Mouse (Mus musculus) G1E (cell line): ENCODE data around the gene Vps26b. TPM values are rescaled to one million over a fixed set of nuclear protein-coding genes. Genes with fewer than 3 reads are reported as not detected.

ENCODE experiments used
- ATAC-seq: 2 replicates; pipeline ENCODE4 v1.8.0; 2016; ENCODE audit warnings: mild to moderate bottlenecking; ENCODE audit not compliant: insufficient number of reproducible peaks, poor library complexity, low FRiP score, severe bottlenecking; ENCODE audit errors: extremely low read depth
- DNase-seq: peaks from one replicate; pipeline ENCODE4 v3.0.0; 2012; ENCODE audit warnings: low spot score
- H3K27me3 ChIP-seq: 2 replicates; pipeline ENCODE4 v1.6.1; 2012; ENCODE audit warnings: mild to moderate bottlenecking, low read length, inconsistent platforms; ENCODE audit not compliant: insufficient read depth
- H3K36me3 ChIP-seq: replicated peaks from 2 replicates; pipeline ENCODE3; 2012; ENCODE audit warnings: mild to moderate bottlenecking, inconsistent platforms
- H3K4me1 ChIP-seq: 2 replicates; pipeline ENCODE4 v1.6.1; 2012; ENCODE audit warnings: low read depth, low read length, inconsistent platforms, mixed read lengths; ENCODE audit not compliant: insufficient read depth
- H3K4me3 ChIP-seq: 2 replicates; pipeline ENCODE4 v1.5.1; 2012; ENCODE audit warnings: low read depth, mild to moderate bottlenecking, inconsistent platforms, low read length, moderate library complexity, mixed read lengths
- H3K9me3 ChIP-seq: replicated peaks from 2 replicates; pipeline ENCODE4 v1.6.1; 2012; ENCODE audit warnings: inconsistent platforms
- CTCF ChIP-seq: IDR thresholded peaks from 2 replicates; pipeline ENCODE4 v1.5.1; 2012; ENCODE audit warnings: low read depth, low read length, inconsistent platforms, mixed read lengths
- GATA1 ChIP-seq: IDR thresholded peaks from 2 replicates; pipeline ENCODE4 v1.6.1; 2012; ENCODE audit warnings: borderline replicate concordance, low read length, inconsistent platforms, mixed read lengths
- GATA2 ChIP-seq: IDR thresholded peaks from 2 replicates; pipeline ENCODE4 v1.6.1; 2012; ENCODE audit warnings: low read depth, low read length, inconsistent platforms, borderline replicate concordance
- POLR2AphosphoS5 ChIP-seq: IDR thresholded peaks from 2 replicates; pipeline ENCODE4 v1.6.1; 2012; ENCODE audit warnings: low read depth, low read length, inconsistent platforms; ENCODE audit not compliant: insufficient replicate concordance
- TAL1 ChIP-seq: conservative IDR thresholded peaks from 2 replicates; pipeline ENCODE4 v1.6.1; 2012; ENCODE audit warnings: low read depth, low read length, inconsistent platforms, mixed read lengths
- polyA plus RNA-seq: library from polyadenylated mRNA; stranded (reverse); fragments of >175 nt; gene quantifications from 2 replicates; pipeline ENCODE4 v1.2.3, GENCODE M21; 2012
- total RNA-seq, 2 experiments: library from RNA; stranded (forward) in 1 of 2; stranded (reverse) in 1 of 2; fragments of 200-1000 nt in 1 of 2; fragments of >200 nt in 1 of 2; fragmentation: Nextera tagmentation in 1 of 2; gene quantifications; 2 replicates each; pipeline ENCODE4 v1.2.3; 2014 to 2017

Vps26b gene
- total and polyA plus RNA-seq, 3 experiments = 31.4 to 76.8 (median 32.7) TPM

DNA sequence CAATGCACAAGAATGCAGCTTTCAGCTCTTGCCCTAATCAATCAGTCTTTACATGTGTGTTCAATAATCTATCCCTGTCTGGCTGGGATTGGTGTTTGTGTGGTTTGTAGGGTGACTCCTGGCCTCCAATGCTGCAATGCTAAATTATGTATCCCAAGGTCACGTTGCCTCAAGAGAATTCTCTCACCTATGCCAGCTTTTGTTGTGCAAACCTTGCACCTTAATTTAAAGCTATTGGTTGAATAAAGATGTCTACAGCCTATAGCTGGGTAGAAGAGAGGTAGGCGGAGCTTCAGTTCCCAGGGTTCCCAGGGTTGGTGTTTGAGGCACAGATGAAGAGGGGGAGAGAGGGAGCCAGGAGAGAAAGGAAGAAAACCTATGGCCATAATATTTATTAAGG, 32.4 kb downstream of the Vps26b start:
- Histone ChIP-seq H3K27me3 (no peaks in the 10 kb centered on the region), H3K4me1 (peaks cover 29% of the 10 kb centered on the region), H3K36me3 (peaks cover 26% of the 10 kb centered on the region), H3K4me3 (no peak overlapping the region), H3K9me3 (no peaks in the 10 kb centered on the region)
- DNase-seq (no peak), ATAC-seq (no peak)
- TF ChIP-seq CTCF (no peak), GATA1 (no peak), TAL1 (no peak), GATA2 (no peak), POLR2AphosphoS5 (no peak)

DNA sequence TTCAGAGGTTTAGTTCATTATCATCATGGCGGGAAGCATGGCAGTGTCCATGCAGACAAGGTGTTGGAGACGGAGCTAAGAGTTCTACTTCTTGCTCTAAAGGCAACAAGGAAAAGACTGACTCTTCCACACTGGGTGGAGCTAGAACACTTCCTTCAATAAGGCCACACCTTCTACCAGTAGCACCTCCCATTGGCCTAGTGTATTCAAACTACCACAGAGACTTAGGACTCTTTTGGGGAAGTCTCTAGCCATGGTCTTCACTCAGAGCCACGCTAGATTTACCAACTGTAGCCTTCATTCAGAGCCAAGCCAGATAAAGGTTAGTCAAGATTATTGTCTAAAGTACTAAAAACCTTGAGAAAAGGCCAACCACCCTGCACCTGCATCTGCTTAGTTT, 32.8 kb downstream of the Vps26b start:
- H3K27me3 ChIP-seq = no peaks in the 10 kb centered on the region
- H3K4me1 ChIP-seq = peaks cover 29% of the 10 kb centered on the region
- DNase-seq (no peak), ATAC-seq (no peak)
- no peaks in the 10 kb centered on the region for H3K9me3 ChIP-seq
- H3K36me3 ChIP-seq = peaks cover 29% of the 10 kb centered on the region
- no peak overlapping the region for H3K4me3 ChIP-seq
- no peak for TF ChIP-seq GATA2
- TF ChIP-seq TAL1 = no peak
- TF ChIP-seq GATA1 = no peak
- no peak for TF ChIP-seq POLR2AphosphoS5
- no peak for TF ChIP-seq CTCF

DNA sequence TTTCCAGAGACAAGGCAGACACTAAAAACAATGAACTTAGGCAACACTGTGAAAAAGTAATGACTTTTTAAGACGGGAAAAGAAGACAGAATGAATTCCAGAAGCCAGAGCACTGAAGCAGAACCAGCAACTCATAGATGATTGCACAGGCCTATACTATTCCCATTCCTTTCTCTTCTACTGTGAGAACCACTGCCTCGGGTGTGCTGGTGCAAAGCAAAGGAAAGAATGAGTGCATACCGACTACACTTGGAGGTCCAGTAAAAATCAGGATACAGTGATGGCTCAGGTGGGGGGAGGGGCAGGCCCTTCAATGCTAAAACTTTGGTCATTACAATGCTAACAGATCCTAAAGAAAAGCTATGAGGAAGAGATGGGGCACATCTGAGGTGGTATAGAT, 36.0 kb downstream of the Vps26b start:
- no peak for ATAC-seq
- Histone ChIP-seq H3K4me1 (peaks cover 13% of the 10 kb centered on the region), H3K27me3 (no peaks in the 10 kb centered on the region), H3K36me3 (peaks cover 49% of the 10 kb centered on the region), H3K4me3 (no peak overlapping the region), H3K9me3 (no peaks in the 10 kb centered on the region)
- DNase-seq = no peak
- TF ChIP-seq TAL1 (no peak), POLR2AphosphoS5 (no peak), GATA1 (no peak), CTCF (no peak), GATA2 (no peak)

DNA sequence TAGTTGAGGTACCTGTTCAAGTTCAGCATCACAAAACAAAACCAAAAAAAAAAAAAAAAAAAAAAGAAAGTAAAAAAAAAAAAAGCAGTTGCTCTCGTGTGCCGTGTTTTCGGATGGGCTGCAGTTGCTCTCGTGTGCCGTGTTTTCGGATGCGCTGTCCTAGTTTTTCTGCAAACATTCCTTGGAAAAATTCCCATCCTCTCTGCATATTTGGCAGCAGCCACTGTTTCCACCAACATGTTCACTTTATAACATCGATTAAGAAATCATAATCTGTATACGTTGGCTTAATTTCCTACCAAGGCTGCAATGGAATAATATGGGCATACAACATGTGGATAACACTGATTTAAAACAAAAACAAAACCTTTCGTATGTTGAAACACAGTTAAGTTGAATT, 36.7 kb downstream of the Vps26b start:
- Histone ChIP-seq H3K4me1 (peaks cover 11% of the 10 kb centered on the region), H3K4me3 (no peak overlapping the region), H3K27me3 (no peaks in the 10 kb centered on the region), H3K36me3 (peaks cover 50% of the 10 kb centered on the region), H3K9me3 (no peaks in the 10 kb centered on the region)
- DNase-seq (no peak), ATAC-seq (no peak)
- TF ChIP-seq GATA2 (no peak), TAL1 (no peak), POLR2AphosphoS5 (no peak), CTCF (no peak), GATA1 (no peak)

DNA sequence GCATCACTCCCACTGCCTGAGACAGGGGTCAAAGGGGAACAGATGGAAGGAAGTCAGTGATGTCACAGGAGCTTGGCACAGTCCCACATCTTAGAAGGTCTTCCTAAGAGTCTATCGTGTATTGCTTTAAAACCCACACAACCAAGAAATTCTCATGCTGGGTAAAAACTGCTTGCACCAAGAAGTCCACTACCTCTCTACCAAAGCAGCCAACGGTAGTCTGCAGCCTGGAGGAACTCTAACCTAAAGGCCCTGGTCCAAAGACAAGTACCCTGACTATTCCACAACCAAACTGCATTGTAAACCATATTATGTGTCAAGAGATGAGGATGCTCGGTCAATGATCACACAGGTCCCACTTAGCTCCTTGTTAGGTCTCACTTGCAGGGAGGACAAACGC, 39.7 kb downstream of the Vps26b start:
- no peak for ATAC-seq
- no peak overlapping the region for H3K4me3 ChIP-seq

DNA sequence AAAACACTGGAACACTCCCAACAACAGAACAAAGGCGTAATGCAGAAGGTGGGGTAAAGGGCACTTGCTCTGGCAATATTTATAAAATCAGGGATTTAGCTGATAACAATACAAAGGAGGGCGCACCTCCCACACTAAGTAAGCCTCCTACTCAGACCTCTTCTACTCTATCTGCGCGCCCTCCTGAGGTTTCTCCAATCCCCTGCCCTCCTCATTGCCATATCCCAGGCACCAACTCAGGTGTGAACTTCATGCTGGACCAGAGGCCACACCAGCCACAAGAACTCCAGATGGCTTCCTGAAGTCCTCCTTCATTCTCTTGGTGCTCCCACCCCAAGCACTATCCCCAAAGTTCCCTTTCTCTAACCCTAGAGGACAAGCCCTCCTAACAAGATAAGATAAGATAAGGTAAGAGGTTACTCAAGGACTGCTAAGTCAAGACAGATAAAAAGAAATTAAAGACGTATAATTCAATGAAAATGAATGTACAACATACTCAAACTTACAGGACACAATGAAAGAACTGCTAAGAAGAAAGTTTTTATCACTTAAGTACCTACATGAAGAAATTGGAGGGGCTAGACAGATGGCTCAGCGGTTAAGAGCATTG, 44.1 kb downstream of the Vps26b start:
- H3K4me3 ChIP-seq = no peak overlapping the region
- H3K36me3 ChIP-seq = peaks cover 52% of the 10 kb centered on the region
- H3K4me1 ChIP-seq = peaks cover 7% of the 10 kb centered on the region
- no peaks in the 10 kb centered on the region for H3K9me3 ChIP-seq
- DNase-seq (no peak), ATAC-seq (no peak)
- no peaks in the 10 kb centered on the region for H3K27me3 ChIP-seq
- TF ChIP-seq POLR2AphosphoS5 (no peak), CTCF (no peak)

More for the DNA sequence above, 39.7 kb downstream of the Vps26b start:
- H3K36me3 ChIP-seq = peaks cover 49% of the 10 kb centered on the region
- H3K27me3 ChIP-seq = no peaks in the 10 kb centered on the region
- H3K9me3 ChIP-seq = no peaks in the 10 kb centered on the region
- TF ChIP-seq CTCF (no peak), GATA2 (no peak), GATA1 (no peak), TAL1 (no peak), POLR2AphosphoS5 (no peak)
- DNase-seq = no peak
- H3K4me1 ChIP-seq = peaks cover 13% of the 10 kb centered on the region
